Mouse (Mus musculus): ENCODE measurements around the gene Cfap58.

Gene Cfap58

GRCm38 (mm10) chr19:47937443-47938406 is at the start of gene Cfap58:
Gene Cfap58 (plus strand): TSS chr19:47937675.
- WGBS: 8% methylated on average over 41 of the region's 41 CpGs

GRCm38 (mm10) chr19:47888037-47888436 is 49.4 kb upstream of the Cfap58 start:
- WGBS: 96% methylated on average over 8 of the region's 8 CpGs

GRCm38 (mm10) chr19:47890489-47891130 is 46.9 kb upstream of the Cfap58 start:
- 65% methylated on average over 10 of the region's 10 CpGs for WGBS

DNA sequence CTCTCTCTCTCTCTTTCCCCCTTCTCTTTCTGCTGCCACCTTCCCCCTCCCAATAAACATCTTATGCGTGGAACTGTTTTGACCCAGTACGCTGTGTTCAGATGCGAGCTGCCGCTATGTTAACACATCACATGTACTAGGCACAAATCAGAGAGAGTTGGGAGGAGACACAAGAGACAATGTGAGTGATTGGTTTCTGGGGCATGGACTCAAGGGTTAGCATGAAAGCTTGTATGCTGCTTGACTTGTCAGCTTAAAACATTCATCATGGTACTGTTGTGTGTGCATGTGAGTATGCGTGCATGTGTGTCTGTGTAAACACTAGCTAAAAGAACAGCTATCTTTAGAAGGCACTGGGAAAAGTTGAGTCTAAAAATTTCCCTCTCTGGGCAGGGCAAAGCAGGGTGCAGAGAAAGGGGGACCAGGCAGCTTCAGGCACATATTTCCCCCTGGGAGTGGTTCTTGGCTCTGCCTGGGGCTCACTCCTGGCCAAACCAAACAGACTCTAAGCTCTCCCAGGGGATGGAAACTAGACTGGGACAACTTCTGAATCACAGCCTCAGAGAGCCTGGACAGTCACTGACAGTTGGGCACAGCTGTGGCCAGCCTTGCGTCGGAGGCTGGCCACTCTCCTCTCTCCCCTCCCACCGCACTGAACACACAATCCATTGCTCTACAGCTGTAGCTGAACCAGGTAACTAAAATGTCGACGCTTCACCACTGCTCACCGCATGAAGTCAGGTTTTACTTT is 45.7 kb upstream of the Cfap58 start:
- WGBS: 81% methylated on average over 11 of the region's 11 CpGs

- 92% methylated on average over 6 of the region's 6 CpGs for WGBS
These were observed 44.4 kb upstream of the Cfap58 start for GRCm38 (mm10) chr19:47893092-47893491.

GRCm38 (mm10) chr19:47898472-47899079 is 38.9 kb upstream of the Cfap58 start:
- WGBS: 91% methylated on average over 8 of the region's 8 CpGs

- 73% methylated on average over 6 of the region's 6 CpGs for WGBS
These were observed 37.5 kb upstream of the Cfap58 start for GRCm38 (mm10) chr19:47900012-47900411.

- WGBS: 83% methylated on average over 10 of the region's 10 CpGs
These were observed 36.9 kb upstream of the Cfap58 start for GRCm38 (mm10) chr19:47900558-47900957.

GRCm38 (mm10) chr19:47902316-47903201 is 34.9 kb upstream of the Cfap58 start:
- 78% methylated on average over 13 of the region's 13 CpGs for WGBS

GRCm38 (mm10) chr19:47903679-47904078 is 33.8 kb upstream of the Cfap58 start:
- WGBS: 82% methylated on average over 4 of the region's 4 CpGs

- 80% methylated on average over 4 of the region's 4 CpGs for WGBS
These were observed 32.4 kb upstream of the Cfap58 start for GRCm38 (mm10) chr19:47905081-47905480.

- 90% methylated on average over 5 of the region's 5 CpGs for WGBS
These were observed 31.9 kb upstream of the Cfap58 start for GRCm38 (mm10) chr19:47905603-47906002.

GRCm38 (mm10) chr19:47907596-47907995 is 29.9 kb upstream of the Cfap58 start:
- 91% methylated on average over 9 of the region's 9 CpGs for WGBS

DNA sequence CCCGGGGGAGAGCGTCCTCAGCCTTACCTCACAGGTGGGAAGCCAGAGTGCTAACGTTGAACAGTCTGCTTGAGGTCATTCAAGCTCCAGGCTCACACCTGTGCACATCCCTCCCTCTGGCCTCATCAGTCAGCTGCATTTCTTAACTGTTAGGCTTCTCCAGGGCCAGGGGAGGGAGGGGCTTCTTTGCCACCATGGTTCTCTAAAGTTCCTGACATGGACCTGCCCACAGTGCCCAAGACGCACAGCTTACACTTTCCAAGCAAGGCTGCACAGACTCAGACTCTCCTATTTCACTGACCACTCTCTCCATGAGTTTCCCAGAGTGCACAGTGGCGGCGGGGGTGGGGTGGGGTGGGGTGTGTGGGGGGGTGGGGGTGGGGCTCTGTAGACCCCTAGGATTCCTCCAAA is 28.5 kb upstream of the Cfap58 start:
- 54% methylated on average over 6 of the region's 6 CpGs for WGBS

GRCm38 (mm10) chr19:47909387-47910116 is 27.9 kb upstream of the Cfap58 start:
- 19% methylated on average over 10 of the region's 10 CpGs for WGBS

DNA sequence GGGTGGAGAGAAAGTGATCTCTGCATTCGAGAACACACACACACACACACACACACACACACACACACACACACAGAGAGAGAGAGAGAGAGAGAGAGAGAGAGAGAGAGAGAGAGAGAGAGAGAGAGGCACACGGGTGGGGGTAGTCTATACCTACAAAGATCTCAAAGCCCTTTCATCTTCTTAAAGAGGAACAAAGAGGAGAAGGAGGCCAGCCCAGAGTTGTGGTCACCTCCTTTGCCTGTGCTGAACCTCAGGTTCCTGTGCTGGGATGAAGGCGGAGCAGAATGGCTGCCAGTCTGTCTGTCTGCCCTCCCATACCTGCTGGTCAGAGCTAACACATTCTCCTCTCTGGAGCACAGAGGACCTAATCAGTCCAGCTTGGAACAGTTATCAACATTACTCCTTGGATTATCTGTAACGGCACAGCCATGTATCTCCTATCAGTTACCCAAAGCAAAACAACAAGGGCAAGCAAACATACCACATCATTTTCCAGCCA is 27.3 kb upstream of the Cfap58 start:
- 68% methylated on average over 3 of the region's 4 CpGs for WGBS

- 91% methylated on average over 4 of the region's 4 CpGs for WGBS
These were observed 26.7 kb upstream of the Cfap58 start for GRCm38 (mm10) chr19:47910751-47911150.

- WGBS: 94% methylated on average over 7 of the region's 7 CpGs
These were observed 24.1 kb upstream of the Cfap58 start for GRCm38 (mm10) chr19:47913344-47913743.

- 96% methylated on average over 4 of the region's 4 CpGs for WGBS
These were observed 23.3 kb upstream of the Cfap58 start for GRCm38 (mm10) chr19:47914191-47914590.

DNA sequence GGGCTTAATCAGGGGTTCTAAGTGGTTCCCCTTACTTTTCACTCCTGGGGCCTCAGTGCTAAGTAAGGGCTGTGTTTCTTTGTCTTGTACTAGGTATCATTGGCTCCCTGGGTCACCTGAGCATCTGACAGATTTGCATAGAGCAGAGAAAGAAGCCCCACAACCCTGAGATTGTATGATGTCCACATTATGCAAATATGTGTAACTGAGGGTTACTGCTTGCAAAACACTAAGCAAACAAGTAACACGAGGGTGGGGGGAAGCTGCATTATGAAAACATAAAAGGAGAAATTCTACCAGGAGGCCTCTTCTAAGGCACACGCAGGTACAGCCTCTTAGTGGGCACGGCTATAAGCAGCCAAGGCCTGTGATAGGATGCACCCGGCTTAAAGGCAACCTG is 22.2 kb upstream of the Cfap58 start:
- 91% methylated on average over 4 of the region's 4 CpGs for WGBS

Measured in cerebral cortex, adult 2 months (tissue).